8 mouse cellular contexts compared by ENCODE assay signal in the genomic region with DNA sequence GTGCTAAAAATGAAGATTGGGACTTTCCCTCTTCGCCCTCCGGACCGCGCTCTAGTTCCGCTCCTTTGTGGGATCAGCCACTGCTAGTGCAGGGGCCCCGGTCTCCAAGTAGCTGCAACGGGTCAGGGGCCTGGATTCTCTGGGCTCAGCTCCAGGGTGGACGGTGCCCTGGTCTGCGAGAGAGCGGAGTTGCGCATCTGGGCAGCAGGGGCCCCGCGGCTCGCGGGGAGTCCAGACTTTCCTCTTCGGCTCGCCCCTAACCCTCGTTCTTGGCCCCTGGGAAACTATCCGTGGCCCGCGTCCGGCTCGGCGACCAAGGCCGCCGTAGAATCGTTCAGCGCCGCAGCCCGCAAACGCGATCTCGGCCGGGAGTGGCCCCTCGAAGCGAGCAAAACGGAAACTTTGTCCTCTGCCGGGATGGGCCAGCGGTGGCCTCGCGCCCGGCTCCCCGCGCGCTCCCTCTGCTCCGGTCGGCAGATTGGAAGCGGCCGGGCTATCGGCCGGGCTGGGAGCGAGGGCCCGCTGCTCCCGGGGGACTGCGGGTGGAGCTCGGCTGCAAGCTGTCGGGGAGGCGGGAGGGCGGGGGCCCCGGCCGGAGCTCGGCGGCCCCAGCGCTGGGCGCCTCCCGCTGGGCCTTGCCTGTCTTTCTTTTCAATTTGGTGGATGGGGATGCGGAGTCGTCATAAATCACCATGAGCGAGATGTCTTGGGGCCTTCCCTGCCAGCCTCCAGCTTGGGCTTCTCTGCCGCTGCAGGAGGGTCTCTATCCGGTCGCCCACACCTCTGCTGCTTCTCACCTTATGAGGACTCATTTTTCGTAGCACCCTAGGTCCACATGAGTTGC. TPM values are rescaled to one million over a fixed set of nuclear protein-coding genes. Genes with fewer than 3 reads are reported as not detected.
DNase-seq lines count a peak whose midpoint lies in the region; ATAC-seq and TF ChIP-seq lines count a peak whose summit lies in the region.

No protein-coding gene starts in this region.

- WGBS in forebrain, embryonic 13.5 days: under 1% methylated on average over 70 of the region's 73 CpGs
- under 1% methylated on average over 72 of the region's 73 CpGs for WGBS in limb, embryonic 12.5 days
- WGBS in stomach, embryonic 15.5 days: 1% methylated on average over 73 of the region's 73 CpGs

- TF ChIP-seq RAD21 in CH12.LX (IDR thresholded peaks at IDR 0.05; ENCODE audit: low read depth, low read length): no peak

- H3K9me3 ChIP-seq in CH12.LX (replicated peaks; ENCODE audit: low read length): no peaks in the 10 kb centered on the region
- no peaks in the 10 kb centered on the region for H3K9me3 ChIP-seq in forebrain, embryonic 13.5 days (replicated peaks)
- no peaks in the 10 kb centered on the region; the same call in 1 of the 2 replicates for H3K9me3 ChIP-seq in limb, embryonic 12.5 days
- no peaks in the 10 kb centered on the region for H3K9me3 ChIP-seq in stomach, embryonic 15.5 days

- peaks cover 30% of the 10 kb centered on the region for H3K27me3 ChIP-seq in CH12.LX (replicated peaks)
- peaks cover 99% of the 10 kb centered on the region for H3K27me3 ChIP-seq in forebrain, embryonic 13.5 days
- peaks cover 98% of the 10 kb centered on the region for H3K27me3 ChIP-seq in limb, embryonic 12.5 days
- H3K27me3 ChIP-seq in stomach, embryonic 15.5 days (replicated peaks): peaks cover 84% of the 10 kb centered on the region

- peak; percentile 25 for DNase-seq in adrenal gland, adult 2 months
- DNase-seq in adrenal gland, adult 18-20 months (ENCODE audit: low spot score in 2 of 2): no peak
- peak; percentile 41 for DNase-seq in CH12.LX (ENCODE audit: extremely low read depth)
- DNase-seq in spleen, adult 12 weeks (ENCODE audit: low spot score): no peak

- H3K9ac ChIP-seq in CH12.LX (ENCODE audit: insufficient read depth, low read depth): no peak overlapping the region
- H3K9ac ChIP-seq in forebrain, embryonic 13.5 days: no peak overlapping the region
- H3K9ac ChIP-seq in limb, embryonic 12.5 days (replicated peaks): no peak overlapping the region
- no peak overlapping the region for H3K9ac ChIP-seq in stomach, embryonic 15.5 days

- dilution Hi-C loops in CH12.LX (cut with MboI; ENCODE audit: extremely low pct_ligation_motif_present, extremely low pct_unique_long_range_greater_than_20kb, low sequenced_read_pairs): no loop called here

- TF ChIP-seq EP300 in CH12.LX (IDR thresholded peaks at IDR 0.05; ENCODE audit: low read length): no peak

- no peaks in the 10 kb centered on the region for H3K36me3 ChIP-seq in CH12.LX (replicated peaks in 1 of 2; ENCODE audit: control insufficient read depth in 1 of 2, insufficient read depth in 1 of 2, low read length in 1 of 2)
- H3K36me3 ChIP-seq in forebrain, embryonic 13.5 days (ENCODE audit: poor library complexity, severe bottlenecking): no peaks in the 10 kb centered on the region
- H3K36me3 ChIP-seq in limb, embryonic 12.5 days: no peaks in the 10 kb centered on the region
- no peaks in the 10 kb centered on the region for H3K36me3 ChIP-seq in stomach, embryonic 15.5 days

- H3K79me2 ChIP-seq in CH12.LX (replicated peaks; ENCODE audit: control insufficient read depth, extremely low read depth, insufficient read depth, poor library complexity, severe bottlenecking): no peaks in the 10 kb centered on the region

- peak overlapping the region in 2 of 3 experiments; percentile 17 to 47 for H3K4me3 ChIP-seq in CH12.LX (replicated peaks in 1 of 3; ENCODE audit: low read depth in 2 of 3, low read length in 2 of 3, poor library complexity in 1 of 3)
- peak overlapping the region; percentile 12; the same call in 1 of the 2 replicates for H3K4me3 ChIP-seq in forebrain, embryonic 13.5 days
- H3K4me3 ChIP-seq in limb, embryonic 12.5 days (replicated peaks): no peak overlapping the region
- no peak overlapping the region; the same call in 1 of the 2 replicates for H3K4me3 ChIP-seq in stomach, embryonic 15.5 days (replicated peaks)

- no peak for TF ChIP-seq POLR2A in CH12.LX (IDR thresholded peaks at IDR 0.05; ENCODE audit: low read depth, low read length)

- no peak overlapping the region for H3K27ac ChIP-seq in CH12.LX (ENCODE audit: insufficient read depth, low read depth)
- H3K27ac ChIP-seq in forebrain, embryonic 13.5 days: no peak overlapping the region
- no peak overlapping the region for H3K27ac ChIP-seq in limb, embryonic 12.5 days
- no peak overlapping the region for H3K27ac ChIP-seq in stomach, embryonic 15.5 days

- peak overlapping the region; percentile 46 for H3K4me2 ChIP-seq in CH12.LX (ENCODE audit: insufficient read depth, low read depth, poor library complexity, severe bottlenecking)
- peak overlapping the region; percentile 32 for H3K4me2 ChIP-seq in forebrain, embryonic 13.5 days
- peak overlapping the region; percentile 31 for H3K4me2 ChIP-seq in limb, embryonic 12.5 days
- H3K4me2 ChIP-seq in stomach, embryonic 15.5 days: peak overlapping the region; percentile 24

- ATAC-seq in forebrain, embryonic 13.5 days: no peak
- ATAC-seq in limb, embryonic 12.5 days (ENCODE audit: insufficient number of reproducible peaks, insufficient read depth, low FRiP score, low TSS enrichment, low read depth): no peak
- no peak for ATAC-seq in stomach, embryonic 15.5 days (ENCODE audit: insufficient read depth, low FRiP score, low read depth)
- no peak for ATAC-seq in monocyte, adult 5-6 weeks (replicated peaks; ENCODE audit: insufficient number of reproducible peaks, low FRiP score, low TSS enrichment, poor library complexity, severe bottlenecking)

- in situ Hi-C loops in CH12.LX (cut with MboI; ENCODE audit: low pct_ligation_motif_present, low pct_unique_long_range_greater_than_20kb, low sequenced_read_pairs): no loop called here

- TF ChIP-seq CTCF in CH12.LX (conservative IDR thresholded peaks at IDR 0.05 in 1 of 2, IDR thresholded peaks at IDR 0.05 in 1 of 2; ENCODE audit: low read depth in 2 of 2, low read length in 2 of 2): no peak

- H3K4me1 ChIP-seq in CH12.LX (ENCODE audit: control insufficient read depth in 1 of 2, insufficient read depth in 2 of 2): peaks cover 7 to 17% of the 10 kb centered on the region in 2 experiments; a peak in 3 of 4 replicates
- peaks cover 16% of the 10 kb centered on the region for H3K4me1 ChIP-seq in forebrain, embryonic 13.5 days
- H3K4me1 ChIP-seq in limb, embryonic 12.5 days (replicated peaks): peaks cover 4% of the 10 kb centered on the region; the same call in 1 of the 2 replicates
- H3K4me1 ChIP-seq in stomach, embryonic 15.5 days: 0 out of 2 replicates have a peak, but pooled peaks cover 4% of the 10 kb centered on the region

TF ChIP-seq in CH12.LX, 34 proteins besides CTCF, POLR2A, EP300 and RAD21:
- no peak for TF ChIP-seq CHD2 (IDR thresholded peaks at IDR 0.05; ENCODE audit: low read length)
- TF ChIP-seq MXI1 (IDR thresholded peaks at IDR 0.05; ENCODE audit: low read depth, low read length): no peak
- TF ChIP-seq IRF4 (IDR thresholded peaks at IDR 0.05; ENCODE audit: low read depth, low read length): no peak
- no peak for TF ChIP-seq USF1 (IDR thresholded peaks at IDR 0.05; ENCODE audit: low read depth, low read length)
- TF ChIP-seq NRF1 (IDR thresholded peaks at IDR 0.05; ENCODE audit: low read depth, low read length): no peak
- no peak for TF ChIP-seq UBTF (IDR thresholded peaks at IDR 0.05; ENCODE audit: low read depth, low read length)
- TF ChIP-seq USF2 (conservative IDR thresholded peaks at IDR 0.05; ENCODE audit: low read depth, low read length): no peak
- TF ChIP-seq ZMIZ1 (IDR thresholded peaks at IDR 0.05; ENCODE audit: low read depth, low read length): no peak
- no peak for TF ChIP-seq KAT2A (IDR thresholded peaks at IDR 0.05; ENCODE audit: insufficient replicate concordance, low read length)
- no peak for TF ChIP-seq MYC (IDR thresholded peaks at IDR 0.05; ENCODE audit: low read depth, low read length)
- no peak for TF ChIP-seq MAX (IDR thresholded peaks at IDR 0.05; ENCODE audit: low read length)
- no peak for TF ChIP-seq MEF2A (IDR thresholded peaks at IDR 0.05; ENCODE audit: borderline replicate concordance, low read depth, low read length)
- TF ChIP-seq TBP (conservative IDR thresholded peaks at IDR 0.05; ENCODE audit: low read depth, low read length): no peak
- TF ChIP-seq ZNF384 (IDR thresholded peaks at IDR 0.05; ENCODE audit: low read depth, low read length): no peak
- no peak for TF ChIP-seq ZC3H11A (IDR thresholded peaks at IDR 0.05; ENCODE audit: low read depth, low read length)
- TF ChIP-seq ETS1 (conservative IDR thresholded peaks at IDR 0.05; ENCODE audit: low read depth, low read length): no peak

RNA-seq across cellular contexts. Expression of gene Barhl1, which starts 1.3 kb away (rescaled TPM):
- not detected for total RNA-seq in adrenal gland, adult 2 months (2021)
- polyA plus RNA-seq in adrenal gland, adult 2 months (2012; rRNA removed): 0.16 and 0.28 TPM in 2 replicates
- not detected for total RNA-seq in adrenal gland, adult 18-20 months (2021)
- total RNA-seq in CH12.LX (2012; rRNA removed): 0.04 TPM in 1 of 2 replicates, not detected in the other
- 0.11 TPM in 1 of 2 replicates, not detected in the other for total RNA-seq in CH12.LX (2014; rRNA removed)
- 0.19 and 0.24 TPM in 2 replicates for polyA plus RNA-seq in CH12.LX (2012; ENCODE audit: insufficient read length, low read depth)
- 1.3 and 4.4 TPM in 2 replicates for polyA plus RNA-seq in forebrain, embryonic 13.5 days (2015; fragmentation: Nextera tagmentation; extraction: Ambion mirVana)
- not detected in 2 replicates for polyA plus RNA-seq in limb, embryonic 12.5 days (2016; fragmentation: Nextera tagmentation; extraction: Ambion mirVana)
- polyA plus RNA-seq in stomach, embryonic 15.5 days (2015; fragmentation: Nextera tagmentation; extraction: Ambion mirVana): 0.12 TPM in 1 of 2 replicates, not detected in the other
- 0.38 TPM in 1 of 3 replicates, not detected in the others for total RNA-seq in monocyte, adult 5-6 weeks (2017)

Comparison
In these comparisons a context has a peak if more than half of its experiments do, and no peak if none do; other contexts are left out.
1. DNase-seq: peak in adrenal gland, adult 2 months (single experiment) and CH12.LX (single experiment); none in adrenal gland, adult 18-20 months (0 of 2) and spleen, adult 12 weeks (single experiment).
2. H3K4me3 ChIP-seq: peak in CH12.LX (2 of 3) and forebrain, embryonic 13.5 days (single experiment); none in limb, embryonic 12.5 days (single experiment) and stomach, embryonic 15.5 days (single experiment).
3. Peak in every context shown above with its lines, with median percentiles within 50 percentile points of each other: H3K4me2 ChIP-seq.